Mouse (Mus musculus) hindbrain, embryonic 15.5 days (tissue): ENCODE data around the gene Cox7a2l. TPM values are rescaled to one million over a fixed set of nuclear protein-coding genes. Genes with fewer than 3 reads are reported as not detected.

ENCODE experiments used
- ATAC-seq: fragments of 200-750 bp; cut with Nextera tagmentation; 2 replicates; pipeline ENCODE4 v1.8.0; 2017; ENCODE audit warnings: low read depth, moderate number of reproducible peaks, moderate TSS enrichment; ENCODE audit not compliant: low FRiP score
- H3K27ac ChIP-seq: fragments of 300-500 bp; sonication (generic); replicated peaks from 2 replicates; pipeline ENCODE4 v1.5.1; 2015; ENCODE audit warnings: mild to moderate bottlenecking, inconsistent platforms
- H3K27me3 ChIP-seq: fragments of 300-500 bp; sonication (generic); 2 replicates; pipeline ENCODE4 v1.6.1; 2015; ENCODE audit warnings: control low read depth, inconsistent platforms
- H3K36me3 ChIP-seq: fragments of 300-500 bp; sonication (generic); 2 replicates; pipeline ENCODE4 v1.6.1; 2015; ENCODE audit warnings: control low read depth, inconsistent platforms
- H3K4me1 ChIP-seq: fragments of 300-500 bp; sonication (generic); replicated peaks from 2 replicates; pipeline ENCODE4 v1.6.1; 2015; ENCODE audit warnings: control low read depth, inconsistent platforms
- H3K4me2 ChIP-seq: fragments of 300-500 bp; sonication (generic); 2 replicates; pipeline ENCODE4 v1.6.1; 2015; ENCODE audit warnings: moderate library complexity, mild to moderate bottlenecking, inconsistent platforms
- H3K4me3 ChIP-seq: fragments of 300-500 bp; sonication (generic); 2 replicates; pipeline ENCODE4 v1.5.1; 2015; ENCODE audit warnings: mild to moderate bottlenecking, inconsistent platforms
- H3K9ac ChIP-seq: fragments of 300-500 bp; sonication (generic); 2 replicates; pipeline ENCODE4 v1.6.1; 2015; ENCODE audit warnings: inconsistent platforms
- H3K9me3 ChIP-seq: fragments of 300-500 bp; sonication (generic); 2 replicates; pipeline ENCODE4 v1.6.1; 2016; ENCODE audit warnings: control low read depth, inconsistent platforms
- WGBS: fragments of 180-500 bp; shearing (Covaris S2); methylation state at CpG from one replicate; pipeline ENCODE4 v1.1.7; 2015; 5-methylcytosine and 5-hydroxymethylcytosine counted together
- polyA plus RNA-seq: library from polyadenylated mRNA; unstranded; fragments of >200 nt; fragmentation: Nextera tagmentation; extraction: Ambion mirVana; gene quantifications from 2 replicates; pipeline ENCODE4 v1.2.1, GENCODE M21; 2015

Gene Cox7a2l
- polyA plus RNA-seq, 1 experiment from 2014 or later: 183 TPM

DNA sequence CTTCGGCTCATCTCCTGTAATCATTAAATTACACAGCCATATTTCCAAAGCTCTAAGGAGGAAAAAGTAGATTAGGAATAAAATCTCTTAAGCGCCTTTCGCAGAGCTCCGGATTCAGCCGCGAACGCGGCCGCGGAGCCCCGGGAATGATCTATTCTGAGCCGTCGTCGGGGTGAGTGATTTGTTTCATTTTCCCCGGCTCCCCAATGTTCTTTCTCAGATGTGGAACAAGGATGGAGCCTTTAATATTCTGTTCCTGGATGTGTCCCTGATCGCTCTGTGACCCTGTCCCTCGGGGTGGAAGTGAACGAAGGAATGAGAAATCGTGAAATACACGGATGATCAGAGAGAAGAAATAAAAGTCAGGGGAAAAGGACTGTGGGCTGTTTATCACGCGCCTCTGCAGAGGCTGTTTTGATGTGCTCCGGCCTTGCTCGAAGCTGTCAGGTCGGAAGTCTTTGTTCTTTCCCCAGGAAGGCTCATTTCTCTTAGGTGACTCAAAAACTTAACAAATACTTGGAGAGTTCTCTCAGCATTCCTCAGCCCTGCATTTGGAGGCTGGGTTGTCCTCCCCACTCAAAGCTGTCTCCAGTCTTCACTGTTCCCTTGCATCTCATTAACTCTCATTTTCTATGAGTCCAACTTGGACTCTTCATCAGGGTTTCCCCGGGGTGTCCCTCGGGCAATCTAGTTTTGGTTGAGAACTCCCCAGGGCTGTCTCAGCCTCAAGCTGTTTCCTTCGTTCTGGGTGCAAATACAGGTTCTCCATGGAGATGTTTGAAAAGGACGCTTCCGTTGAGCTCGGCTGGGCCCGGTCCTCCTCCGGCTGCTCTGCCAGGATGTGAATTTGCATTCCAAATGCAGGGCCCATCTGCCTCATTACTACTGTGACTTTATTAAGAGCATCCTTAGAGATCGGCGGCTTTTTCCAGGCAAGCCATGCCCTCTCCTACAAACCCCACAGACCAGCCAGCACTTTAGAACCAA, 28.9 kb upstream of the Cox7a2l start:
- H3K9me3 ChIP-seq: no peaks in the 10 kb centered on the region
- peaks cover 36% of the 10 kb centered on the region for H3K4me1 ChIP-seq
- H3K27ac ChIP-seq: peak overlapping the region; percentile 58
- peak overlapping the region; percentile 14 for H3K4me3 ChIP-seq
- 5% methylated on average over 35 of the region's 35 CpGs for WGBS
- H3K27me3 ChIP-seq: 0 out of 2 replicates have a peak, but pooled peaks cover 4% of the 10 kb centered on the region
- H3K9ac ChIP-seq: no peak overlapping the region
- ATAC-seq: peak; percentile 70
- H3K36me3 ChIP-seq: no peaks in the 10 kb centered on the region
- peak overlapping the region; percentile 39 for H3K4me2 ChIP-seq

DNA sequence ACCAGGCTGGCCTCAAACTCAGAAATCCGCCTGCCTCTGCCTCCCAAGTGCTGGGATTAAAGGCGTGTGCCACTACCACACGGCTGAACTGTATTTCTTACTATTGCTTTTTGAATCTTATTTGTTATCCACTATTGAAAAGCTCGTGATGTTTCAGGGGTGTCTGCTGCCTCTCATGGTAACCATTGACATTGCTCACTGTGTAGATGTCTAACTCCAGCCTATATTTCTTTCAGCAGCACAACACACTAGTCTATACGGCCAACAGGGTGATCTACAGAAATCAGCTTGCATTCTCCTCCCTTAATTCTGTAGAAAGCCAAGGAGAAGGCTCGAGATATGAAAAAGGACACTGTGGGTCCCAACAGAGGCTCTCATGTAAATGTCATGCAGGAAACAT, 28.1 kb upstream of the Cox7a2l start:
- Histone ChIP-seq H3K27ac (peak overlapping the region; percentile 58; the same call in 1 of the 2 replicates), H3K4me1 (peaks cover 36% of the 10 kb centered on the region), H3K9ac (no peak overlapping the region), H3K27me3 (0 out of 2 replicates have a peak, but pooled peaks cover 4% of the 10 kb centered on the region), H3K4me2 (peak overlapping the region; percentile 39), H3K36me3 (no peaks in the 10 kb centered on the region), H3K9me3 (no peaks in the 10 kb centered on the region), H3K4me3 (peak overlapping the region; percentile 14; the same call in 1 of the 2 replicates)
- WGBS: 63% methylated on average over 6 of the region's 6 CpGs
- no peak for ATAC-seq

DNA sequence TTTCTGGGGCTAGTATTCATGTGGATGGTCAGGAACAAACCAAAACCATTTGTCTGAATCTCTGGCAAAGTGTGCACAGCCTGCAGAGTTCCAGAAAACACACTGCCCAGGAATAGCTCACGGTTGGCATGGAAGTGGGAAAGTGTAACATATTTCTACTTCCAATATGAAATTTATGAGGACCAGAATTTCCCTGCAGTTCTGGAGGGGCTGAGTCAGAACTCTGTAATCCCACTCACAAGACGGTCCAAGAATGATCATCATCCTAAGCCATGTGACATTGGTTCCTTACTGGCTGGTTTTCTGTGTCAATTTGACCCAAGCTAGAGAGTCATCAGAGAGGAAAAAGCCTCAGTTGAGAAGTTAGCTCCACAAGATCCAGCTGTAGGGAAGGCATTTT, 25.3 kb upstream of the Cox7a2l start:
- Histone ChIP-seq H3K4me3 (no peak overlapping the region), H3K36me3 (no peaks in the 10 kb centered on the region), H3K27ac (no peak overlapping the region), H3K9me3 (no peaks in the 10 kb centered on the region), H3K4me1 (peaks cover 27% of the 10 kb centered on the region), H3K9ac (no peak overlapping the region), H3K4me2 (no peak overlapping the region), H3K27me3 (0 out of 2 replicates have a peak, but pooled peaks cover 4% of the 10 kb centered on the region)
- WGBS: 84% methylated on average over 2 of the region's 2 CpGs
- no peak for ATAC-seq

DNA sequence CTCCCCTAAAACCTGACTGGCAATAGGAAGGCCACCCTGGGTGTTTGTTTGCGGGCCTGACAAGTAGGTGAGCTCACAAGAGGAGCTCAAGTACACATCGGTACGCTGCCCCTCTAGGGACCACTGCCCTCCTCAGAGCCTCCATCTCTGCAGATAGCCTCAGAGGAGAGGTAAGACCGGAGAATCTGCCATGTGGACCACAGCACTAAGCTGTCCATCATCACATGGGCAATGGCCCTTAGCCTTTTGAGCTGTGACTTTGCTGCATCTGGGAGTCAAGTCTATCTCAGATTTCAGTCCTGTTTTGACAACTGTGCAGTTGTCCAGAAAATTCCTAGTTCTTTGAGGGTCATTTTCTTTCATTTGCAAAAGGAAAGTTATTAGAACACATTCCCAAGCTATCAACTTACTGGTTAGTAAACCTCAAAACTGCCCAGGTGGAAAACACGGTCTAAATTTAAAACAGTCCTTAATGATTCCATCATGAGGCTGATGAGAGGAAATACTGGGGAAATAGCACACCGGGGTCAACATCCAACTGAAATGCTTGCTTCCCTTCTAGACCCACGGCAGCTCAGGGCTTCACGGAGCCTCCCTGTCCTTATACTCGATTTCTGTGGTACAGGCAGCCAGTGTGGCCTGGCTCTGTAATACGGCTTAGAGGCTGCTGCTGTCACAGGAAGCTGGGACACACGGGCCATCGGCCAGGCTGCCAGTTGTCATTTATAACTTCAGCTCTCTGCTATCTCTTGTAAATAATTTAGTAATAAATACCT, 22.3 kb upstream of the Cox7a2l start:
- Histone ChIP-seq H3K4me3 (no peak overlapping the region), H3K27me3 (no peaks in the 10 kb centered on the region), H3K9me3 (no peaks in the 10 kb centered on the region), H3K4me1 (0 out of 2 replicates have a peak, but pooled peaks cover 5% of the 10 kb centered on the region), H3K4me2 (no peak overlapping the region), H3K36me3 (no peaks in the 10 kb centered on the region), H3K27ac (no peak overlapping the region), H3K9ac (no peak overlapping the region)
- no peak for ATAC-seq
- 74% methylated on average over 12 of the region's 12 CpGs for WGBS

DNA sequence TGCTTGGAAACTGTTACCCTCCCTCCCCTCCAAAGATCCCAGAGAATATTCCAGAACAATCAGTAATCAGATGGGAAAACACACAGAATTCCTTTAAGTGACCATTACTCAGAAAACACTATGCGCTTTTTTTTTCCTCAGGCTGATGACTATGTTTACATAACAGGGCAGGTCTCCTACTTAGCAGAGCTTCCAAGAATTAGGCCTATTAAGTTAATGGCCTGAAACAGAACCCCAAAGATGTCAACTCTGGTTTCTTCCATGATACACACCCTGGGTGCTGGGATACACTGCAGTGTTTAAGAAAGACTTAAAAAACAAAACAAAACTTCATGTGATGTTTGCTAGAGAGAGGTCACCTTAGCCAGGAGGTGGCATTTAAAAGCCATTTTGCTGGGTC, 21.6 kb upstream of the Cox7a2l start:
- Histone ChIP-seq H3K27me3 (no peaks in the 10 kb centered on the region), H3K9me3 (no peaks in the 10 kb centered on the region), H3K9ac (no peak overlapping the region), H3K4me2 (no peak overlapping the region), H3K36me3 (no peaks in the 10 kb centered on the region), H3K4me1 (0 out of 2 replicates have a peak, but pooled peaks cover 5% of the 10 kb centered on the region), H3K4me3 (no peak overlapping the region), H3K27ac (no peak overlapping the region)
- 92% methylated on average over 1 of the region's 1 CpGs for WGBS
- ATAC-seq: no peak

DNA sequence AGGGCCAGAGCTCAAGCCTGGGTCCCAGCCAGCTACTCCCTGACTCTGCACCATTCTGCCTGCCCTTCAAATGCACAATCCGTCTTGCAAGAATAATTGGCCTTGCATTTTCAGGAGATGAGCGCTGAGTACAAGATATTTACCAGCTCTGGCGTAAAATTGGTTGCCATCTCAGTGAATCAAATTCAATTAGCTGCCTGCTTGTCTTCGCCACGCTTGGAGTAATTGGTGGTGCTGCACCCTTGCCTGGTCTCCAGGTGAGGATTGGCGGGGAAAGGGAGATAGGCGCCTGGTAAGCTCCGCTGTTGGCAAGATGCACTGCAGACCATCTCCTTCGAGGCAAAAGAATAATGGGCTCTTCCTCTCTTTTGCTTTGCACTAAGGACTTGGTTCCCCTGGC, 21.0 kb upstream of the Cox7a2l start:
- H3K4me2 ChIP-seq: no peak overlapping the region
- WGBS: 47% methylated on average over 9 of the region's 9 CpGs
- 0 out of 2 replicates have a peak overlapping the region, but pooled peaks have one; percentile 10 for H3K27ac ChIP-seq

DNA sequence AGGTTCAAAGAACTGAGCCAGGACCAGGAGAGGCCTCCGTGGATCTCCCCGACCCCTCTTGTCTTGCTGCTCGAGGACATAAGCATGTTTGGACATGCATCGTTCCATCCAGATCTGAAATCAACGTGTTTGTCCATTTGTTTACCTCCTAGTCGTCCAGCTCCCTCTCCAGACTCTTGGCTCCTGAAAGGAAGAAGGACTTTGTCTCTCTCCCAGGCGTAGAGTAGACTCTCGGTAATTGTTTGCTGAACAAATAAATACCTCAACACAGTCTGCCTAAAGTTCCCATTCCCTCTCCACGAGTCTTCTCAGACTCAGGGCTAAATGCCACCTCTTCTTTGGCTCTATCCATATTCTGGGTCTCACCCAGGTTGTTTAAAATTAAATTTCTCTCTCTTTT, 16.0 kb upstream of the Cox7a2l start:
- Histone ChIP-seq H3K4me3 (no peak overlapping the region), H3K4me2 (no peak overlapping the region), H3K27ac (no peak overlapping the region), H3K27me3 (no peaks in the 10 kb centered on the region), H3K36me3 (no peaks in the 10 kb centered on the region), H3K9ac (no peak overlapping the region), H3K9me3 (no peaks in the 10 kb centered on the region), H3K4me1 (peaks cover 6% of the 10 kb centered on the region)
- 91% methylated on average over 9 of the region's 9 CpGs for WGBS
- ATAC-seq: no peak

More for the DNA sequence above, 21.0 kb upstream of the Cox7a2l start:
- no peaks in the 10 kb centered on the region for H3K9me3 ChIP-seq
- H3K27me3 ChIP-seq: no peaks in the 10 kb centered on the region
- H3K4me1 ChIP-seq: 0 out of 2 replicates have a peak, but pooled peaks cover 5% of the 10 kb centered on the region
- H3K4me3 ChIP-seq: no peak overlapping the region
- no peaks in the 10 kb centered on the region for H3K36me3 ChIP-seq
- H3K9ac ChIP-seq: no peak overlapping the region
- no peak for ATAC-seq

DNA sequence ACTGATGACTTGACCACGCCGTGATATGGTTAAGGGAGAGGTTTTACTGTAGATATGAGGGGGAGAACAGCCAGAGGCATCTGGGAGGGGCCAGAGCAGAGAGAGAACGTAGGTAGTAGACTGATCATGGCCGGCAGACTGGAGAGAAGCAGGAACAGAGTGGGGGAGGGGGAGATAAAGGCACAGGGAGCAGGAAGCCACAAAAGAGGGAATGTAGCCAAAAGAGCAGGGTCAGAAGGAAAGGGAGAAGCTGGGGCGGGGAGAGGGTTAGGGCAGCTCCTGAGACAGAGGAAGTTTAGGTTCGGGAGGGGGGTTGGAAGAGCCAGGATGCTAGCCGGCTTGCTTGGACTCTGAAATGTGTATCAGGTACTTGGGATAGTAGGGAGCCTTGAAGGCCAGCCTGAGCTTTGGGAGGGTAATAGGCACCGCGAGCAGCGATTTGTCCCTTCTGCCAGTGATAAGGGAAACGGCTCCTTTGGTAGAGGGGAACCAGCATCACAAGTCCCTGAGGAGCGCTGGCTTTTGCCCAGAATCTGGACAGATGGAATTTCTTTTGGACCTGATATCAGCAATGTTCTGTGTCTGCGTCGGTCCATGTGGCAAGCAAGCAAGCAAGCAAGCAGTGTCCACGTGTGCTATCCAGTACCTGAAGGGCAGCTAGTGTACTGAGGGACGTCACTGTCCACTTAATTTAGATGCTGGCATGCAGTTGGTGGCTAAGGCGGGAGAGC, 10.7 kb upstream of the Cox7a2l start:
- no peak overlapping the region for H3K4me3 ChIP-seq
- H3K4me2 ChIP-seq: peak overlapping the region; percentile 31
- ATAC-seq: peak; percentile 59
- H3K9me3 ChIP-seq: no peaks in the 10 kb centered on the region
- peaks cover 29% of the 10 kb centered on the region for H3K4me1 ChIP-seq
- no peaks in the 10 kb centered on the region for H3K27me3 ChIP-seq
- H3K9ac ChIP-seq: no peak overlapping the region
- H3K36me3 ChIP-seq: no peaks in the 10 kb centered on the region
- no peak overlapping the region for H3K27ac ChIP-seq
- WGBS: 18% methylated on average over 17 of the region's 17 CpGs

DNA sequence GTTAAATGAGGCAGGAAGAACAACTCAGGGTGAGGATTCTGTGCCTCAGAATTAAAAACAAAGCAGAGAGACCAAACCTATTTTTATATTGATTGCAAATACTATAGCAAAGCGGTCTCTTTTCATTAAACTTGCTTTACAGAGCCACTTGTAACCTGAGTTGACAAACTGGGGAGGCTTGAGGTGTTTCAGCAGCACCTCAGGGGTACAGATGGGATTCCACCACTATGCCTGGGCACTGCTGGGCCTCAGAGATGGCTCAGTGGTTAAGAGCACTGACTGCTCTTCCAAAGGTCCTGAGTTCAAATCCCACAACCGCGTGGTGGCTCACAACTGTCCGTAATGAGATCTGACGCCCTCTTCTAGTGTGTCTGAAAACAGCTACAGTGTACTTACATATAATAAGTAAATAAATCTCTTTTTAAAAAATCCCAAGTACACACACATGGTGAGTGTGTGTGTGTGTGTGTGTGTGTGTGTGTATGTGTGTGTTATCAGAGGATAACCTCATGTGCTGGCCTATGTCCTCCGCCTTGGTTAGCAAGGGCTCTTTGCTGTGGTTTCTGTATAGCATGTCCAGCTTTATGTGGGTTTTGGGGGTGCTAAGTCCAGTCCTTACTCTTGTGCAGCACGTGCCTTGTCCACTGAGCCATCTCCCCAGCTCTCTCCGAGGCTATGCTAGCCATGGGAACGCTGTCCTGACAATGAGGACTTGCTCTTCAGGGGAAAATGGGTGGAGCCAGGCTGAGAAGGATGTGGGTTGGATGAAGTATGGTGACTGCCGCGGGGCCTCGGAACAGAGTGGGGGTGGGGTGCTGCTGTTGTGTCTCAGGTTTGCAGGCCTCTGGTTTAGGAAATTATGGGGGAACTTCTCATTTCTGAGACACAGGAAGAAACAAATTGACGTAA, 9.7 kb upstream of the Cox7a2l start:
- 30% methylated on average over 13 of the region's 13 CpGs for WGBS
- Histone ChIP-seq H3K36me3 (no peaks in the 10 kb centered on the region), H3K4me3 (no peak overlapping the region), H3K4me1 (peaks cover 29% of the 10 kb centered on the region), H3K4me2 (peak overlapping the region; percentile 31), H3K27me3 (no peaks in the 10 kb centered on the region), H3K27ac (peak overlapping the region; percentile 7; the same call in 1 of the 2 replicates), H3K9ac (no peak overlapping the region), H3K9me3 (no peaks in the 10 kb centered on the region)
- peak; percentile 55 for ATAC-seq

DNA sequence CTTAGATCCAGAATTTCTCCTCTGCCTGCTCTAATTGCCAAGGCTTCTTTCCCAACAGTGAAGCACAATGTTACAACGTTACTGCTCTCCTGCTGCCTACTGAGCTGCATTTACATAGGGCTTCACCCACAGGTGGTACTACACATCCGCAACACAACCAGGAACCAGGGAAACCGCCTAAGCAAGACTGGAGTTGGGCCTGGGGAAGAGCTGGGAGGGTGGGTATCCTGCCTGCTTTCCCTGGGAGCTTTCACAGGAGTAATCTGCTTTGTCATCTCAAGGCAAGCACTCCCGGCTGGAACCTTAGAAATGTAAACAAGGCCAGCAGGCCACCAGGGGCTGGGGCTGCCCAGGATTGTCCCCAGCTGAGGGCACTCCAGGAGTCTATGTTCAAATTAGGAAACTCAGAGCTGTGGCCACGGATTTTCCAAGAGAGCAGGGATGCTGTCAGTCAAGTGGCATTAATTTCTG, 9.0 kb upstream of the Cox7a2l start:
- H3K9me3 ChIP-seq: no peaks in the 10 kb centered on the region
- peak overlapping the region; percentile 7 for H3K27ac ChIP-seq
- H3K4me3 ChIP-seq: no peak overlapping the region
- H3K9ac ChIP-seq: no peak overlapping the region
- no peaks in the 10 kb centered on the region for H3K36me3 ChIP-seq
- H3K4me1 ChIP-seq: peaks cover 29% of the 10 kb centered on the region
- no peak for ATAC-seq
- H3K27me3 ChIP-seq: no peaks in the 10 kb centered on the region
- WGBS: 11% methylated on average over 5 of the region's 5 CpGs
- no peak overlapping the region for H3K4me2 ChIP-seq
